Mouse (Mus musculus): ENCODE data around the gene Scamp1. TPM values are rescaled to one million over a fixed set of nuclear protein-coding genes. Genes with fewer than 3 reads are reported as not detected.
"Not testable (repeated sequence)": the region's sequence is repeated elsewhere in the genome, so short reads cannot be mapped to it uniquely, and the experiment has no call there.

The Scamp1 gene
- polyA plus RNA-seq (2012), result 0.04 and 0.12 TPM in 2 replicates

GRCm38 (mm10) chr13:94285281-94285871 lies at the start of gene Scamp1:
Gene Scamp1 (minus strand): TSS chr13:94285857.
- peak within 1 kb of the TSS; percentile 90 for H3K4me3 ChIP-seq (replicated peaks)
- H3K27me3 ChIP-seq (ENCODE audit: control insufficient read depth), result peaks cover 4% of the 10 kb centered on the region
- TF ChIP-seq TAL1 (IDR thresholded peaks at IDR 0.05; ENCODE audit: low read length), result no peak
- no peak for TF ChIP-seq GATA1 (IDR thresholded peaks at IDR 0.05; ENCODE audit: low read length)
- no peaks in the 10 kb centered on the region for H3K36me3 ChIP-seq (ENCODE audit: control insufficient read depth)
- H3K9me3 ChIP-seq (ENCODE audit: control insufficient read depth, low read length), result no peaks in the 10 kb centered on the region
- peaks cover 39% of the 10 kb centered on the region for H3K4me1 ChIP-seq (ENCODE audit: control insufficient read depth)

DNA sequence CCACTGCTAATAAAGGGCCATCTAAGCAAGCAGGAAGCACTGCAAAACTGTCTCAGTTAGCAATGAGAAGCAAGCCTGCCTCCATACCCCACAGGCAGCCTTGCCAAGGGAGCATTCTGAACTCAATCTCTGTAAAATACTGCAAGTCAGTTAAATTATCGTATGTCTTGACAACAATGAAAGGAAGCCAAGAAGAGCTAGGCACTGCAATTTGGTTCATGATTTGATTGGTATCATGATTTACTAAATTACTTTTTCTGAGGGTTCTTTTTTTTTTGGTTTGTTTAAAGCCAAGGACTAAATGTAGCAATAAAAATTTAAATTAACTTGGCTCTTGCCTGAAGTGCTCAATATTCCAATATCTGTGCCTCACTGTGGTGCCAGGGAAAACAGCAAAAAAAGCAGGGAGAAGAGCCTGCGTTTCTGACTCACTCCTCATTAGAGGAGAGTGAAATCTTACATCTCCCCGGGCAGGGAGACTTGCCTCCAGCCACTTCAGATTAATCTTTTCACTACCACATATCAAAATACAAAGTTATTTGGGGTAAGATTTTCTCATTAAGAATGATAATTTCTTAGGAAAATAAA lies 44.8 kb upstream of the Scamp1 start:
- H3K27me3 ChIP-seq (ENCODE audit: control insufficient read depth), result no peaks in the 10 kb centered on the region

DNA sequence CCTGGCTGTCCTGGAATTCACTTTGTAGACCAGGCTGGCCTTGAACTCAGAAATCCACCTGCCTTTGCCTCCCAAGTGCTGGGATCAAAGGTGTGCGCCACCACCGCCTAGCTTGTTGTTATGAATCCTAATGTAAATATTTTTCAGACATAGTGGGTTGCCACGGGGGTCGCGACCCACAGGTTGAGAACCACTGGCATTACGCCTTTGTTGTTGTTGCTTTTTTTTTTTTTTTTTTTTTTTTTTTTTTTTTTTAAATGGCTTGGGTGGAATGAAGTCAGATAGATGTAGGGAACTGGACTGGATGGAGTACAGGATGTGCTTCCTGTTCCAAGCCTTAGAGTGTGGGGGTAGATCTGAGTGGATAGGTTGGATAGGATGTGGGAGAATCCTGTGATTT lies 43.3 kb upstream of the Scamp1 start:
- H3K36me3 ChIP-seq (ENCODE audit: control insufficient read depth); H3K9me3 ChIP-seq (ENCODE audit: control insufficient read depth, low read length); H3K4me3 ChIP-seq (replicated peaks); H3K27me3 ChIP-seq (ENCODE audit: control insufficient read depth); H3K4me1 ChIP-seq (ENCODE audit: control insufficient read depth): not testable (repeated sequence)

More for the DNA sequence above, 44.8 kb upstream of the Scamp1 start:
- H3K4me1 ChIP-seq (ENCODE audit: control insufficient read depth), result peaks cover 4% of the 10 kb centered on the region
- TF ChIP-seq TAL1 (IDR thresholded peaks at IDR 0.05; ENCODE audit: low read length), result no peak
- TF ChIP-seq GATA1 (IDR thresholded peaks at IDR 0.05; ENCODE audit: low read length), result no peak
- H3K9me3 ChIP-seq (ENCODE audit: control insufficient read depth, low read length), result no peaks in the 10 kb centered on the region
- no peaks in the 10 kb centered on the region for H3K36me3 ChIP-seq (ENCODE audit: control insufficient read depth)
- no peak overlapping the region for H3K4me3 ChIP-seq (replicated peaks)

GRCm38 (mm10) chr13:94328063-94328462 lies 42.4 kb upstream of the Scamp1 start:
- H3K27me3 ChIP-seq (ENCODE audit: control insufficient read depth), result no peaks in the 10 kb centered on the region
- TF ChIP-seq GATA1 (IDR thresholded peaks at IDR 0.05; ENCODE audit: low read length) (no peak), TAL1 (IDR thresholded peaks at IDR 0.05; ENCODE audit: low read length) (no peak)
- H3K9me3 ChIP-seq (ENCODE audit: control insufficient read depth, low read length), result peaks cover 10% of the 10 kb centered on the region; the same call in 1 of the 2 replicates
- no peak overlapping the region for H3K4me3 ChIP-seq (replicated peaks)
- H3K4me1 ChIP-seq (ENCODE audit: control insufficient read depth), result peaks cover 4% of the 10 kb centered on the region
- H3K36me3 ChIP-seq (ENCODE audit: control insufficient read depth), result no peaks in the 10 kb centered on the region

GRCm38 (mm10) chr13:94322475-94322874 lies 36.8 kb upstream of the Scamp1 start:
- H3K4me1 ChIP-seq (ENCODE audit: control insufficient read depth), result no peaks in the 10 kb centered on the region
- H3K36me3 ChIP-seq (ENCODE audit: control insufficient read depth), result no peaks in the 10 kb centered on the region
- peaks cover 10% of the 10 kb centered on the region; the same call in 1 of the 2 replicates for H3K9me3 ChIP-seq (ENCODE audit: control insufficient read depth, low read length)
- no peaks in the 10 kb centered on the region for H3K27me3 ChIP-seq (ENCODE audit: control insufficient read depth)
- no peak overlapping the region for H3K4me3 ChIP-seq (replicated peaks)
- TF ChIP-seq TAL1 (IDR thresholded peaks at IDR 0.05; ENCODE audit: low read length) (no peak), GATA1 (IDR thresholded peaks at IDR 0.05; ENCODE audit: low read length) (no peak)

- peaks cover 10% of the 10 kb centered on the region; the same call in 1 of the 2 replicates for H3K9me3 ChIP-seq (ENCODE audit: control insufficient read depth, low read length)
- H3K4me1 ChIP-seq (ENCODE audit: control insufficient read depth), result no peaks in the 10 kb centered on the region
- TF ChIP-seq GATA1 (IDR thresholded peaks at IDR 0.05; ENCODE audit: low read length) (no peak), TAL1 (IDR thresholded peaks at IDR 0.05; ENCODE audit: low read length) (no peak)
- no peak overlapping the region for H3K4me3 ChIP-seq (replicated peaks)
- H3K36me3 ChIP-seq (ENCODE audit: control insufficient read depth), result no peaks in the 10 kb centered on the region
- no peaks in the 10 kb centered on the region for H3K27me3 ChIP-seq (ENCODE audit: control insufficient read depth)
These were observed 35.6 kb upstream of the Scamp1 start for GRCm38 (mm10) chr13:94321094-94321792.

GRCm38 (mm10) chr13:94316975-94317511 lies 31.4 kb upstream of the Scamp1 start:
- no peaks in the 10 kb centered on the region for H3K36me3 ChIP-seq (ENCODE audit: control insufficient read depth)
- no peak overlapping the region for H3K4me3 ChIP-seq (replicated peaks)
- no peaks in the 10 kb centered on the region for H3K27me3 ChIP-seq (ENCODE audit: control insufficient read depth)
- no peak for TF ChIP-seq TAL1 (IDR thresholded peaks at IDR 0.05; ENCODE audit: low read length)
- TF ChIP-seq GATA1 (IDR thresholded peaks at IDR 0.05; ENCODE audit: low read length), result no peak
- peaks cover 5% of the 10 kb centered on the region for H3K4me1 ChIP-seq (ENCODE audit: control insufficient read depth)
- peaks cover 5% of the 10 kb centered on the region for H3K9me3 ChIP-seq (ENCODE audit: control insufficient read depth, low read length)

- not testable (repeated sequence) for H3K4me1 ChIP-seq (ENCODE audit: control insufficient read depth); H3K27me3 ChIP-seq (ENCODE audit: control insufficient read depth); H3K4me3 ChIP-seq (replicated peaks); H3K9me3 ChIP-seq (ENCODE audit: control insufficient read depth, low read length); H3K36me3 ChIP-seq (ENCODE audit: control insufficient read depth)
These were observed 27.2 kb upstream of the Scamp1 start for GRCm38 (mm10) chr13:94312812-94313211.

GRCm38 (mm10) chr13:94308279-94308678 lies 22.6 kb upstream of the Scamp1 start:
- TF ChIP-seq GATA1 (IDR thresholded peaks at IDR 0.05; ENCODE audit: low read length) (no peak), TAL1 (IDR thresholded peaks at IDR 0.05; ENCODE audit: low read length) (no peak)
- no peak overlapping the region for H3K4me3 ChIP-seq (replicated peaks)
- H3K9me3 ChIP-seq (ENCODE audit: control insufficient read depth, low read length), result peaks cover 5% of the 10 kb centered on the region
- no peaks in the 10 kb centered on the region for H3K27me3 ChIP-seq (ENCODE audit: control insufficient read depth)
- H3K4me1 ChIP-seq (ENCODE audit: control insufficient read depth), result peaks cover 28% of the 10 kb centered on the region
- no peaks in the 10 kb centered on the region for H3K36me3 ChIP-seq (ENCODE audit: control insufficient read depth)
